Mouse (Mus musculus) liver, adult (tissue): ENCODE measurements around the gene Prr12.

Source experiments
- GATA4 ChIP-seq: IDR thresholded peaks from 2 replicates; pipeline ENCODE4 v1.6.1; 2014; ENCODE audit warnings: mild to moderate bottlenecking, low read length; ENCODE audit not compliant: insufficient replicate concordance

Gene Prr12

GRCm38 (mm10) chr7:45000539-45001114 lies 52.1 kb downstream of the Prr12 start:
- no peak for TF ChIP-seq GATA4

GRCm38 (mm10) chr7:44999753-45000152 lies 52.9 kb downstream of the Prr12 start:
- no peak; the same call in 1 of the 2 replicates for TF ChIP-seq GATA4

- no peak for TF ChIP-seq GATA4
These were observed 54.2 kb downstream of the Prr12 start, which contains the start of gene Bcl2l12 for GRCm38 (mm10) chr7:44998501-44998955. TSS of gene Bcl2l12 (minus strand) at chr7:44998712.

- no peak for TF ChIP-seq GATA4
These were observed 54.7 kb downstream of the Prr12 start for GRCm38 (mm10) chr7:44997940-44998428.

- no peak for TF ChIP-seq GATA4
These were observed 55.3 kb downstream of the Prr12 start, which contains the start of gene Irf3 for GRCm38 (mm10) chr7:44997231-44997939. TSS of gene Irf3 (plus strand) at chr7:44997648.

- TF ChIP-seq GATA4, result no peak
These were observed 56.0 kb downstream of the Prr12 start for GRCm38 (mm10) chr7:44996672-44997071.

- no peak for TF ChIP-seq GATA4
These were observed 65.6 kb downstream of the Prr12 start for GRCm38 (mm10) chr7:44986879-44987718.

GRCm38 (mm10) chr7:44986192-44986878 lies 66.3 kb downstream of the Prr12 start, which contains the start of gene Prmt1:
TSS of gene Prmt1 (minus strand) at chr7:44986568.
- TF ChIP-seq GATA4, result no peak; the same call in 1 of the 2 replicates

- TF ChIP-seq GATA4, result no peak
These were observed 67.0 kb downstream of the Prr12 start for GRCm38 (mm10) chr7:44985595-44986191.

GRCm38 (mm10) chr7:44984833-44985164 lies 67.9 kb downstream of the Prr12 start:
- TF ChIP-seq GATA4, result no peak

GRCm38 (mm10) chr7:44983944-44984832 lies 68.5 kb downstream of the Prr12 start:
- no peak for TF ChIP-seq GATA4

- TF ChIP-seq GATA4, result no peak
These were observed 69.6 kb downstream of the Prr12 start for GRCm38 (mm10) chr7:44983085-44983484.

- no peak for TF ChIP-seq GATA4
These were observed 71.1 kb downstream of the Prr12 start for GRCm38 (mm10) chr7:44981539-44981938.

GRCm38 (mm10) chr7:44978300-44978699 lies 74.4 kb downstream of the Prr12 start:
- no peak for TF ChIP-seq GATA4
